Mouse (Mus musculus): ENCODE measurements around the gene Olfr1113. TPM values are rescaled to one million over a fixed set of nuclear protein-coding genes. Genes with fewer than 3 reads are reported as not detected.

The Olfr1113 gene
- polyA plus RNA-seq (2012; rRNA removed): not detected in 2 replicates

DNA sequence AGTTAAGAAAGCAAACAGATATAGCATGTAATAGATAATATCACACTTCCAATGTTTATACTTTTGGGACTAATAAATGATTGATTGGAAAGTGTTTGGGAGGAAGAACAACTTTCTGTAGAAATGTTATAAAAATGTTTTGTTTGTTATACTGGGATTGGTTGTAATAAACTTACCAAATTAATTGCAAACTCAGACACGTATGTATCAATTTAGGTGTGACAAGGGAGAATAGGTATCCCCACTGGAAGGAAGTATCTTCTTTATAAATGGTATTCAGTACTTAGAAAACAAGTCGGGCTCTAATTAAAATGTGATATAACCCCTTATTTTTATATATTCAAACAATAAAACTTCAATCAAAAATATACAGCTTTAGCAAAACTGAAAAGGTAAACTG, at the start of gene Olfr1113:
Olfr1113 (plus strand) TSS at position 301 of the 400 bp plus-strand sequence.

GRCm38 (mm10) chr2:87187498-87187897, 21.3 kb upstream of the Olfr1113 start, which contains the start of gene Olfr1112:
Gene Olfr1112 (plus strand): TSS chr2:87187798.

GRCm38 (mm10) chr2:87247713-87248112, 38.9 kb downstream of the Olfr1113 start, which contains the start of gene Olfr1115:
Gene Olfr1115 (plus strand): TSS chr2:87248013.

Other genes with a start within 250 kb of the Olfr1113 start
- gene Olfr1099, start 248.3 kb upstream of the Olfr1113 start, polyA plus RNA-seq (2012; rRNA removed): not detected in 2 replicates
- gene Olfr1100, start 229.0 kb upstream of the Olfr1113 start, polyA plus RNA-seq (2012; rRNA removed): not detected in 2 replicates
- not detected in 2 replicates for gene Olfr1101, start 217.7 kb upstream of the Olfr1113 start, polyA plus RNA-seq (2012; rRNA removed)
- not detected in 2 replicates for gene Olfr1102, start 210.6 kb upstream of the Olfr1113 start, polyA plus RNA-seq (2012; rRNA removed)
- not detected in 2 replicates for gene Olfr1104, start 181.9 kb upstream of the Olfr1113 start, polyA plus RNA-seq (2012; rRNA removed)
- gene Olfr1105, start 172.4 kb upstream of the Olfr1113 start, polyA plus RNA-seq (2012; rRNA removed): not detected in 2 replicates
- not detected in 2 replicates for gene Olfr1106, start 156.7 kb upstream of the Olfr1113 start, polyA plus RNA-seq (2012; rRNA removed)
- not detected in 2 replicates for gene Olfr1107, start 133.2 kb upstream of the Olfr1113 start, polyA plus RNA-seq (2012; rRNA removed)
- not detected in 2 replicates for gene Olfr1109, start 113.0 kb upstream of the Olfr1113 start, polyA plus RNA-seq (2012; rRNA removed)
- gene Olfr259, start 94.4 kb upstream of the Olfr1113 start, polyA plus RNA-seq (2012; rRNA removed): not detected in 2 replicates
- gene Olfr1110, start 68.7 kb upstream of the Olfr1113 start, polyA plus RNA-seq (2012; rRNA removed): not detected in 2 replicates
- not detected in 2 replicates for gene Olfr1111, start 56.3 kb upstream of the Olfr1113 start, polyA plus RNA-seq (2012; rRNA removed)
- gene Olfr1112, start 21.2 kb upstream of the Olfr1113 start, polyA plus RNA-seq (2012; rRNA removed): not detected in 2 replicates
- not detected in 2 replicates for gene Olfr1115, start 39.0 kb downstream of the Olfr1113 start, polyA plus RNA-seq (2012; rRNA removed)
- not detected in 2 replicates for gene Olfr1116, start 58.6 kb downstream of the Olfr1113 start, polyA plus RNA-seq (2012; rRNA removed)
- gene Olfr1118, start 98.6 kb downstream of the Olfr1113 start, polyA plus RNA-seq (2012; rRNA removed): not detected in 2 replicates
- not detected in 2 replicates for gene Olfr1120, start 145.8 kb downstream of the Olfr1113 start, polyA plus RNA-seq (2012; rRNA removed)
- gene Olfr1121, start 160.9 kb downstream of the Olfr1113 start, polyA plus RNA-seq (2012; rRNA removed): not detected in 2 replicates
- not detected in 2 replicates for gene Olfr1122, start 176.9 kb downstream of the Olfr1113 start, polyA plus RNA-seq (2012; rRNA removed)
- gene Olfr1123, start 207.7 kb downstream of the Olfr1113 start, polyA plus RNA-seq (2012; rRNA removed): not detected in 2 replicates
- gene Olfr1124, start 221.3 kb downstream of the Olfr1113 start, polyA plus RNA-seq (2012; rRNA removed): not detected in 2 replicates
- not detected in 2 replicates for gene Olfr1126, start 245.0 kb downstream of the Olfr1113 start, polyA plus RNA-seq (2012; rRNA removed)